9 mouse cellular contexts compared by ENCODE assay signal in the genomic region with DNA sequence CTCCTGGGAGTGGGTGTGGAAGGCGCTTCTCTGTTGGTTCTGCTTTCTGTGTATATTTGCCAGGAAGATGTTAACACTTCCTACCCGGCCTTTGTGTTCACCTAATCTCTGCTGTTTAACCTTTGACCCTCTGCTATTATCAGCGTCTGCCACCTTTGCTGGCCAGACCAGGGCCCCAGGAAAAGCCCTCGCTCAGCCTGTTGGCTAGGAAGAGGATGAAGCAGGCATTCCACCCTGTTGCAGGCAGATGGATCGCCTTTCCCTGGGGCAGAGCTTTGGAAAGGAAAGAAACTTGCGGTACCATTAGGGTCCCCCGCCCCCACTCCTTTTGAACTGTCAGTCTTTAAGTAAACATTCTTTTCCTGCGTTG. TPM values are rescaled to one million over a fixed set of nuclear protein-coding genes. Genes with fewer than 3 reads are reported as not detected.
A peak's percentile ranks its signal among the peaks of the same experiment; 100 is the strongest.
DNase-seq lines count a peak whose midpoint lies in the region; ATAC-seq lines count a peak whose summit lies in the region.
"Had no signal": no experiment of that assay in that cellular context is flagged by ENCODE, and none has a peak within 500 bp of the region (broad histone marks: within the 10 kb centered on the region; RNA-seq: fewer than 3 reads in every experiment).

No protein-coding gene starts in this region.

- no peak overlapping the region for H3K9ac ChIP-seq in kidney, embryonic 15.5 days
- H3K9ac ChIP-seq in intestine, embryonic 16.5 days (ENCODE audit: low read depth, low read length) = peak overlapping the region; percentile 50; the same call in 1 of the 2 replicates

- WGBS in kidney, embryonic 15.5 days = 19% methylated on average over 8 of the region's 8 CpGs
- 14% methylated on average over 8 of the region's 8 CpGs for WGBS in intestine, embryonic 16.5 days

- H3K27ac ChIP-seq in kidney, embryonic 15.5 days = peak overlapping the region; percentile 35; the same call in 1 of the 2 replicates
- peak overlapping the region; percentile 63 for H3K27ac ChIP-seq in intestine, embryonic 16.5 days (ENCODE audit: low read length)

- no peak for ATAC-seq in kidney, embryonic 15.5 days (replicated peaks; ENCODE audit: low FRiP score)
- ATAC-seq in intestine, embryonic 16.5 days = peak; percentile 69

- no peak overlapping the region for H3K4me3 ChIP-seq in kidney, embryonic 15.5 days (replicated peaks)
- H3K4me3 ChIP-seq in intestine, embryonic 16.5 days (ENCODE audit: low read length) = 0 out of 2 replicates have a peak overlapping the region, but pooled peaks have one; percentile 6
- H3K4me3 ChIP-seq in megakaryocyte, embryonic 14.5 days (replicated peaks) = peak overlapping the region; percentile 62

- peaks cover 43% of the 10 kb centered on the region for H3K36me3 ChIP-seq in kidney, embryonic 15.5 days
- H3K36me3 ChIP-seq in intestine, embryonic 16.5 days (ENCODE audit: control insufficient read depth, insufficient read depth, low read length) = 0 out of 2 replicates have a peak, but pooled peaks cover 9% of the 10 kb centered on the region
- peaks cover 95% of the 10 kb centered on the region for H3K36me3 ChIP-seq in megakaryocyte, embryonic 14.5 days (replicated peaks; ENCODE audit: low read length)

- no peaks in the 10 kb centered on the region for H3K9me3 ChIP-seq in kidney, embryonic 15.5 days (replicated peaks)
- no peaks in the 10 kb centered on the region for H3K9me3 ChIP-seq in intestine, embryonic 16.5 days (ENCODE audit: control insufficient read depth, low read length)
- no peaks in the 10 kb centered on the region for H3K9me3 ChIP-seq in megakaryocyte, embryonic 14.5 days

- H3K4me2 ChIP-seq in kidney, embryonic 15.5 days = 0 out of 2 replicates have a peak overlapping the region, but pooled peaks have one; percentile 5
- peak overlapping the region; percentile 44 for H3K4me2 ChIP-seq in intestine, embryonic 16.5 days (ENCODE audit: low read depth, low read length)

- DNase-seq in kidney, postnatal 25 days = no peak
- peak; percentile 71 for DNase-seq in embryo, embryonic 10 days (ENCODE audit: low spot score)
- DNase-seq in adipocyte (ENCODE audit: low spot score) = no peak
- DNase-seq in kidney, postnatal 14 days = no peak
- DNase-seq in cerebellum, postnatal 14 days = no peak
- DNase-seq: kidney, adult 9 months had no signal

- no peaks in the 10 kb centered on the region for H3K27me3 ChIP-seq in kidney, embryonic 15.5 days
- H3K27me3 ChIP-seq in intestine, embryonic 16.5 days (replicated peaks; ENCODE audit: control insufficient read depth, insufficient read depth, low read length) = no peaks in the 10 kb centered on the region
- no peaks in the 10 kb centered on the region for H3K27me3 ChIP-seq in megakaryocyte, embryonic 14.5 days (replicated peaks)

- H3K4me1 ChIP-seq in kidney, embryonic 15.5 days = peaks cover 30% of the 10 kb centered on the region
- peaks cover 30% of the 10 kb centered on the region for H3K4me1 ChIP-seq in intestine, embryonic 16.5 days (ENCODE audit: control insufficient read depth, insufficient read depth, low read length)
- peaks cover 52% of the 10 kb centered on the region for H3K4me1 ChIP-seq in megakaryocyte, embryonic 14.5 days

RNA-seq across cellular contexts. Expression of gene Gm17018, which starts 15.2 kb away (rescaled TPM):
- polyA plus RNA-seq in kidney, embryonic 15.5 days (2015; fragmentation: Nextera tagmentation; extraction: Ambion mirVana) = 48.9 and 53.3 TPM in 2 replicates
- polyA plus RNA-seq in intestine, embryonic 16.5 days (2015; fragmentation: Nextera tagmentation; extraction: Ambion mirVana) = 30.4 and 34.6 TPM in 2 replicates
- polyA plus RNA-seq in megakaryocyte, embryonic 14.5 days (2012; ENCODE audit: insufficient read depth, low replicate concordance) = 32.0 and 59.1 TPM in 2 replicates

RNA-seq across cellular contexts. Expression of gene Poll, which starts 15.3 kb away (rescaled TPM):
- 18.9 and 19.9 TPM in 2 replicates for polyA plus RNA-seq in kidney, embryonic 15.5 days (2015; fragmentation: Nextera tagmentation; extraction: Ambion mirVana)
- 14.5 and 14.7 TPM in 2 replicates for polyA plus RNA-seq in intestine, embryonic 16.5 days (2015; fragmentation: Nextera tagmentation; extraction: Ambion mirVana)
- polyA plus RNA-seq in megakaryocyte, embryonic 14.5 days (2012; ENCODE audit: insufficient read depth, low replicate concordance) = 7.5 and 15.4 TPM in 2 replicates
